Mouse (Mus musculus): ENCODE measurements around the gene Hmcn2. TPM values are rescaled to one million over a fixed set of nuclear protein-coding genes. Genes with fewer than 3 reads are reported as not detected.

Gene Hmcn2
- polyA plus RNA-seq, 1 experiment from 2014 or later = 1.2 TPM

GRCm38 (mm10) chr2:31446036-31446435, 131.8 kb downstream of the Hmcn2 start:
- ATAC-seq (ENCODE audit: extremely low read depth, insufficient number of reproducible peaks, low FRiP score, low TSS enrichment) = no peak
- H3K4me2 ChIP-seq = no peak overlapping the region
- no peak overlapping the region for H3K9ac ChIP-seq
- H3K9me3 ChIP-seq = no peaks in the 10 kb centered on the region
- H3K4me3 ChIP-seq = no peak overlapping the region
- no peak overlapping the region for H3K27ac ChIP-seq (replicated peaks)
- H3K36me3 ChIP-seq = no peaks in the 10 kb centered on the region
- H3K4me1 ChIP-seq = peaks cover 35% of the 10 kb centered on the region
- WGBS = 66% methylated on average over 4 of the region's 4 CpGs
- no peaks in the 10 kb centered on the region for H3K27me3 ChIP-seq (replicated peaks)

GRCm38 (mm10) chr2:31446456-31446855, 132.2 kb downstream of the Hmcn2 start:
- no peak for ATAC-seq (ENCODE audit: extremely low read depth, insufficient number of reproducible peaks, low FRiP score, low TSS enrichment)

GRCm38 (mm10) chr2:31447536-31447935, 133.3 kb downstream of the Hmcn2 start:
- Histone ChIP-seq H3K9ac (no peak overlapping the region), H3K9me3 (no peaks in the 10 kb centered on the region), H3K4me3 (no peak overlapping the region), H3K36me3 (no peaks in the 10 kb centered on the region), H3K27me3 (replicated peaks) (no peaks in the 10 kb centered on the region), H3K4me2 (no peak overlapping the region), H3K27ac (replicated peaks) (no peak overlapping the region), H3K4me1 (peaks cover 43% of the 10 kb centered on the region)
- ATAC-seq (ENCODE audit: extremely low read depth, insufficient number of reproducible peaks, low FRiP score, low TSS enrichment) = no peak
- 72% methylated on average over 2 of the region's 2 CpGs for WGBS

More at GRCm38 (mm10) chr2:31446456-31446855, 132.2 kb downstream of the Hmcn2 start:
- peaks cover 40% of the 10 kb centered on the region for H3K4me1 ChIP-seq
- no peak overlapping the region for H3K4me2 ChIP-seq
- no peak overlapping the region for H3K27ac ChIP-seq (replicated peaks)
- H3K4me3 ChIP-seq = no peak overlapping the region
- H3K27me3 ChIP-seq (replicated peaks) = no peaks in the 10 kb centered on the region
- no peak overlapping the region for H3K9ac ChIP-seq
- no peaks in the 10 kb centered on the region for H3K36me3 ChIP-seq
- H3K9me3 ChIP-seq = no peaks in the 10 kb centered on the region
- WGBS = 62% methylated on average over 4 of the region's 4 CpGs

- 60% methylated on average over 3 of the region's 3 CpGs for WGBS
- Histone ChIP-seq H3K9me3 (no peaks in the 10 kb centered on the region), H3K27ac (replicated peaks) (peak overlapping the region; percentile 75), H3K4me2 (no peak overlapping the region), H3K4me1 (peaks cover 49% of the 10 kb centered on the region), H3K27me3 (replicated peaks) (no peaks in the 10 kb centered on the region), H3K36me3 (no peaks in the 10 kb centered on the region), H3K4me3 (no peak overlapping the region), H3K9ac (peak overlapping the region; percentile 33)
- no peak for ATAC-seq (ENCODE audit: extremely low read depth, insufficient number of reproducible peaks, low FRiP score, low TSS enrichment)
Observed at GRCm38 (mm10) chr2:31448756-31449440, 134.7 kb downstream of the Hmcn2 start.

- peak; percentile 33 for ATAC-seq (ENCODE audit: extremely low read depth, insufficient number of reproducible peaks, low FRiP score, low TSS enrichment)
- no peak overlapping the region for H3K4me2 ChIP-seq
- peaks cover 54% of the 10 kb centered on the region for H3K4me1 ChIP-seq
- 28% methylated on average over 4 of the region's 4 CpGs for WGBS
- no peaks in the 10 kb centered on the region for H3K9me3 ChIP-seq
- peak overlapping the region; percentile 75 for H3K27ac ChIP-seq (replicated peaks)
- no peaks in the 10 kb centered on the region for H3K27me3 ChIP-seq (replicated peaks)
- H3K4me3 ChIP-seq = no peak overlapping the region
- peak overlapping the region; percentile 21; the same call in 1 of the 2 replicates for H3K9ac ChIP-seq
- H3K36me3 ChIP-seq = no peaks in the 10 kb centered on the region
Observed at GRCm38 (mm10) chr2:31449441-31449815, 135.2 kb downstream of the Hmcn2 start.

- Histone ChIP-seq H3K27me3 (replicated peaks) (no peaks in the 10 kb centered on the region), H3K27ac (replicated peaks) (peak overlapping the region; percentile 75; the same call in 1 of the 2 replicates), H3K4me3 (no peak overlapping the region), H3K9me3 (no peaks in the 10 kb centered on the region), H3K36me3 (no peaks in the 10 kb centered on the region), H3K4me1 (peaks cover 59% of the 10 kb centered on the region), H3K9ac (no peak overlapping the region), H3K4me2 (no peak overlapping the region)
- 0 out of 2 replicates have a peak, but pooled peaks have one; percentile 2 for ATAC-seq (ENCODE audit: extremely low read depth, insufficient number of reproducible peaks, low FRiP score, low TSS enrichment)
- 87% methylated on average over 4 of the region's 4 CpGs for WGBS
Observed at GRCm38 (mm10) chr2:31449902-31450301, 135.7 kb downstream of the Hmcn2 start.

GRCm38 (mm10) chr2:31450661-31451060, 136.4 kb downstream of the Hmcn2 start:
- peaks cover 67% of the 10 kb centered on the region for H3K4me1 ChIP-seq
- no peaks in the 10 kb centered on the region for H3K9me3 ChIP-seq
- WGBS = 50% methylated on average over 3 of the region's 3 CpGs
- no peak overlapping the region for H3K27ac ChIP-seq (replicated peaks)
- no peak overlapping the region for H3K4me3 ChIP-seq
- no peaks in the 10 kb centered on the region for H3K36me3 ChIP-seq
- no peaks in the 10 kb centered on the region for H3K27me3 ChIP-seq (replicated peaks)
- ATAC-seq (ENCODE audit: extremely low read depth, insufficient number of reproducible peaks, low FRiP score, low TSS enrichment) = no peak
- no peak overlapping the region for H3K4me2 ChIP-seq
- no peak overlapping the region for H3K9ac ChIP-seq

GRCm38 (mm10) chr2:31451530-31451929, 137.3 kb downstream of the Hmcn2 start:
- Histone ChIP-seq H3K9ac (no peak overlapping the region), H3K4me2 (no peak overlapping the region), H3K27ac (replicated peaks) (no peak overlapping the region), H3K27me3 (replicated peaks) (no peaks in the 10 kb centered on the region), H3K4me3 (no peak overlapping the region), H3K9me3 (no peaks in the 10 kb centered on the region), H3K4me1 (peaks cover 71% of the 10 kb centered on the region), H3K36me3 (no peaks in the 10 kb centered on the region)
- ATAC-seq (ENCODE audit: extremely low read depth, insufficient number of reproducible peaks, low FRiP score, low TSS enrichment) = no peak
- 42% methylated on average over 1 of the region's 1 CpGs for WGBS

GRCm38 (mm10) chr2:31453011-31453410, 138.8 kb downstream of the Hmcn2 start:
- H3K27me3 ChIP-seq (replicated peaks) = peaks cover 10% of the 10 kb centered on the region
- no peak for ATAC-seq (ENCODE audit: extremely low read depth, insufficient number of reproducible peaks, low FRiP score, low TSS enrichment)

GRCm38 (mm10) chr2:31453559-31454177, 139.5 kb downstream of the Hmcn2 start:
- H3K27me3 ChIP-seq (replicated peaks) = peaks cover 17% of the 10 kb centered on the region
- no peak overlapping the region for H3K4me3 ChIP-seq
- WGBS = 35% methylated on average over 11 of the region's 11 CpGs
- ATAC-seq (ENCODE audit: extremely low read depth, insufficient number of reproducible peaks, low FRiP score, low TSS enrichment) = no peak
- H3K9ac ChIP-seq = no peak overlapping the region
- H3K27ac ChIP-seq (replicated peaks) = peak overlapping the region; percentile 88
- H3K9me3 ChIP-seq = no peaks in the 10 kb centered on the region
- H3K36me3 ChIP-seq = no peaks in the 10 kb centered on the region
- H3K4me2 ChIP-seq = no peak overlapping the region
- peaks cover 67% of the 10 kb centered on the region for H3K4me1 ChIP-seq

More at GRCm38 (mm10) chr2:31453011-31453410, 138.8 kb downstream of the Hmcn2 start:
- WGBS = 77% methylated on average over 13 of the region's 13 CpGs
- H3K9me3 ChIP-seq = no peaks in the 10 kb centered on the region
- H3K4me1 ChIP-seq = peaks cover 71% of the 10 kb centered on the region
- 0 out of 2 replicates have a peak overlapping the region, but pooled peaks have one; percentile 88 for H3K27ac ChIP-seq (replicated peaks)
- H3K4me2 ChIP-seq = no peak overlapping the region
- H3K36me3 ChIP-seq = no peaks in the 10 kb centered on the region
- H3K4me3 ChIP-seq = no peak overlapping the region
- H3K9ac ChIP-seq = no peak overlapping the region

GRCm38 (mm10) chr2:31454280-31454679, 140.1 kb downstream of the Hmcn2 start:
- Histone ChIP-seq H3K9ac (peak overlapping the region; percentile 38), H3K27me3 (replicated peaks) (peaks cover 23% of the 10 kb centered on the region), H3K9me3 (no peaks in the 10 kb centered on the region), H3K4me2 (0 out of 2 replicates have a peak overlapping the region, but pooled peaks have one; percentile 4), H3K4me3 (no peak overlapping the region), H3K36me3 (no peaks in the 10 kb centered on the region), H3K4me1 (peaks cover 61% of the 10 kb centered on the region), H3K27ac (replicated peaks) (peak overlapping the region; percentile 88)
- 30% methylated on average over 8 of the region's 8 CpGs for WGBS
- peak; percentile 29; the same call in 1 of the 2 replicates for ATAC-seq (ENCODE audit: extremely low read depth, insufficient number of reproducible peaks, low FRiP score, low TSS enrichment)
